Mouse (Mus musculus): ENCODE data around the gene Rdx.

The Rdx gene

GRCm38 (mm10) chr9:52047129-52047820 is at the start of gene Rdx:
Gene Rdx, plus strand, starts transcription at chr9:52047173.
- DNase-seq, result no peak

DNA sequence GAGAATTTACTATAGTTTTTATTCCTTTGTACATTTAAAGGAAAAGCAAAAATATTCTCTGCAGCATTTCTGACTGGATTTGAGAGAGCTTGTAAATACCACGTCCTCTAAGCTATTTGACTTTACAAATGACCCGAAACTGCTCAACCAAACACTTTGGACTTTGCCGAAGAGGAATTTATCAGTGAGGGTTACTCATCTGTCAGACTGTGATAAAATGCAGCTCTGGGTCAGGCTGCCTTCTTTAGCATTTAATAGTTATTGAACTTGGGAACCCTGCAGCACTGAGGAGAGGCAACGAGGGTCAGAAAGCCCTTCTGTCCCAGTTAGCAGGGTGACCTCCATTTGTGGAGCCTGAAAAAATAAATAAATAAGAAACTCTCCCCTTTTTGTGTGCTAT is 43.5 kb upstream of the Rdx start:
- DNase-seq, result no peak

DNA sequence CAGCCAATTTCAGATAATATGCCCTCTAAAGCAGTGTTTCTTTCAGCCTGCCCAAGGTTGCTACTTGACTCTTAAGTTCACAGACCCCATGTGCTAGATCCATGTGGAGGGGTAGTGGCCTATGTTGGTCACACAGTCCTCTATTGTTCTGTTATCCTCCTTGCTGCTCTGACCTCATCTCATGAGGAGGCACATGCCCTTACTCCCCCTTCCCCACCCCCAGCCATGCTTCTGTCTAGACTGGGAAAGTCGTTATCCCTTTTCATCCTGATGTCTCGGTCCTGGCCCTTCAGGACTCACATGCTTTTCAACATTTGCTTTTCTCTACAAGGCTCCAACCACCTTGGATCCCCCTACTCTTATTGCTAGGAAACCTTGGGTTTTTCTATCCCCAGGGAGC is 39.6 kb upstream of the Rdx start:
- DNase-seq, result no peak

- no peak for DNase-seq
These were observed 38.5 kb upstream of the Rdx start for GRCm38 (mm10) chr9:52008511-52008910.

- DNase-seq, result no peak
These were observed 34.7 kb upstream of the Rdx start for GRCm38 (mm10) chr9:52012311-52012710.

DNA sequence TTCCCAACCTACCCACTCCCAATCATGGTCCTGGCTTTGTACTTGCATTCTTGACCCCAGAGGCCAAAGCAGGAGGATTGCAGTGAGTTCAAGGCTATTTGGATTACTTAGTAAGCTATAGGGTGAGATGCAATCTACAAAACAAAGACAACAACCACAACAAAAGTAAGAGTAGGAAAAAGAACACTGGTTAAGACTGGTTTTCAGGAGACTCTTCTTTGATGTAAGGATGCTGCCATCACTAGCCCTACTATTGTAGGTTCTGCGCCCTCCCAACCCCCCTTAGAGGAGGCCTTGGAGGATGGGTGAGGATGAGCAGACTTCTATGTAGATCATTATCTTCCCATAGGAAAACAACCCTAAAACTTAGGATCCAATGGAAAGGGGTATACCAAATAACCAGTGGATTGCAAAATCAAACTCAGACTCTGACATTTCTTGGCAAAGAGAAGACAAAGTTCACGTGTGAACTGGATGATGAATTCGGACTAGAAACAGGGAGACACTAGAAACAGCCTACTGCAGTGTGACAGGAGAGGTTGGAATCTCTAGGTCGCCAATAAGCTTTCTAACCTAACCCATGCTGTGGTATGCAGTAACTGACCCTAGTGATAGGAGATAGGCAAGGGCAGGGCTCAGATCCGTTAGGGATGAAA is 34.1 kb upstream of the Rdx start:
- DNase-seq, result no peak

DNA sequence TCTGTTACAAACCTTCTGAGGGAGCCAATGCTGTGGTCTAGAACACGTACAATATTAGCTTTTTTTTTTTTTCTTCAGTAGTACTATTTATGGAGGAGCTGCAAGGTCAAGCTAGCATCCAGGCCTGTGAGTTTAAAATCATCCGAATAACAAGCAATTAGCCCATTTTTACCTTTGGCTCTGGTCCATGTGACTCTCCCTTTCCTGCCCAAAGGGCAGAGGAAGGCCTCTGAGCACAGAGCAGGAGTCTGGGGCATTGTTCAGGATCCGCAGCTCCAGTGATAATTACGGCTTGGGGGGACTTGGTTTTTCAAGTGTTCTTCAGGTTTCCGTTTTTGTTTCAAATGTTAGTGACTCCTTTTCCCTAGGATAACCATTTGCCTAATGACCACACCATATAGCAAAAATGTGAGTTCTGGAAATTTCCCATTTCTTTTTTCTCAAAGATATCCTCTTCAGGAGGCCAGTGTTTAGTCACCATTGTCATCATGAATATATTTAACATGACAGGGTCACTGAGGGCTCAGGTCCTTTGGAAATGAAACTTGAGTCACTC is 33.0 kb upstream of the Rdx start:
- DNase-seq, result no peak

DNA sequence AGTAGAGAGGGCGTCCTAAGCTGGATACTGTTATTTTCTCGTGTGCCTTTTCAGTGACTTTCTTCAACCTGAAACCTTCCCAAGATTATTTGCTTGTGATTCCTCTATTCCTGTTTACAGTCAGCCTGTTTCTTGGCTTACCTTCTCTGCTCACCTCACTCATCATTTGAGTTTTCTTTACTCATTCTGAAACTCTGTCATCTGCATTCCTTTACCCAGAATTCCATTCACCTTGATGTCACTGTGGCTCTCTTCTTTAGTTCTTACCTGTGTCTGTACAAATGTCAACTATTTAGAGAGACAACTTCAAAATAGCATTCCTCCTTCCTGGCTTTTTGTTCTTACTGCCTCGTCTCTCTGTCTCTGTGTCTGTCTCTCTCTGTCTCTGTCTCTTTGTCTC is 29.9 kb upstream of the Rdx start:
- DNase-seq, result no peak

- no peak for DNase-seq
These were observed 29.1 kb upstream of the Rdx start for GRCm38 (mm10) chr9:52017824-52018223.

DNA sequence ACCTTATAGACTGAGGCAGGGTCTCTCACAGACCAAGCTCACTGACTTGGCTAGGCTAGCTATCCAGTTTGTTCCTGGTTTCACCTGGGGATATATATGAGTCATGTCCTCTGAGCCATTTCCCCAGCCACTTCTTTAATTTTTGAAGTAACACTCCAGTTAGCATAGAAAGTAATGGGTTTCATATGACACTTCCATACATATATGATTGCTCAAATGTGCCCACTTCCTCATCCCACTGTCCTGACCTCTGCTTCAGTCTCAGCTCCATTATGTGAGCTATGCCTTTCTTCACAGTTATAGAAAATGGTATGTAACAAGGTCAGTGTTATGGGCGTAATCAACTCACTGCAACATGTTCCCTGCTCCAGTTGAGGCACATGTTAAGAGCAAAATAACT is 28.5 kb upstream of the Rdx start:
- DNase-seq, result no peak

DNA sequence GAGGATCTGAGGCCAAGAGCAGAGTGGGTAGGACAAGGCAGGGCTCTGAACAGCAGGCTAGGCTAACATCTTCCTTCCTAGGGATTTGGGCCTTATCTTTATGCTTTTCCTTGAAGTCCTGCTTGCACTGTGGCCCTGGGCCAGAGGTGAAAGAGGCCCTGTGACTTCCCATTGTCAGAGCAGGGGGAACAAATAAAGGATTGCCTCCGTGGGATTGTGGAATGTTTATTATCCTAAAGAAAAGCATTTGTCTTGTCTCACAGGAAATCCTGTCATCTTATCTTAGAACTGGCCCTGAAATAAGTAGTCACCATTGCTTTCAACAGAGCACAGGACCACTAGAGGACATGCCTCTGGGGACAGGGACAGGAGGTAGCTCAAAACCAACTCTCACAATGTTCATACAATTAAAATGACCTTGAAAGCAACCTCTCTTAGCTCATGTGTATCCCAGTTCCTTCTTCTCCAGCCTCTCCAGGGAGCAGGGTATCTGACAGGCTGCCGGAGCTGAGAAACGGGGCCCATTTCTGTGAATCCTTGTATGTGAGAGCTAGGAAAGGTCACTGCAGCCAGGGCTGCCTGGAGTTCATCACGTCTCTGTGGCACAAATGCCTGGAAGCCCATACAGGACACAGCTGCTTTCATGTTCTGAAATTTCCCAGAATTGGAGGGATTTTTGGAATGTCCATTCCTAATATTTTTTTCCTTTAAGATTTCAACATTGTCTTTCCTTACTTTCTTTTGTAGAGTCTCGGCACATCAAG is 19.5 kb upstream of the Rdx start:
- DNase-seq, result no peak

DNA sequence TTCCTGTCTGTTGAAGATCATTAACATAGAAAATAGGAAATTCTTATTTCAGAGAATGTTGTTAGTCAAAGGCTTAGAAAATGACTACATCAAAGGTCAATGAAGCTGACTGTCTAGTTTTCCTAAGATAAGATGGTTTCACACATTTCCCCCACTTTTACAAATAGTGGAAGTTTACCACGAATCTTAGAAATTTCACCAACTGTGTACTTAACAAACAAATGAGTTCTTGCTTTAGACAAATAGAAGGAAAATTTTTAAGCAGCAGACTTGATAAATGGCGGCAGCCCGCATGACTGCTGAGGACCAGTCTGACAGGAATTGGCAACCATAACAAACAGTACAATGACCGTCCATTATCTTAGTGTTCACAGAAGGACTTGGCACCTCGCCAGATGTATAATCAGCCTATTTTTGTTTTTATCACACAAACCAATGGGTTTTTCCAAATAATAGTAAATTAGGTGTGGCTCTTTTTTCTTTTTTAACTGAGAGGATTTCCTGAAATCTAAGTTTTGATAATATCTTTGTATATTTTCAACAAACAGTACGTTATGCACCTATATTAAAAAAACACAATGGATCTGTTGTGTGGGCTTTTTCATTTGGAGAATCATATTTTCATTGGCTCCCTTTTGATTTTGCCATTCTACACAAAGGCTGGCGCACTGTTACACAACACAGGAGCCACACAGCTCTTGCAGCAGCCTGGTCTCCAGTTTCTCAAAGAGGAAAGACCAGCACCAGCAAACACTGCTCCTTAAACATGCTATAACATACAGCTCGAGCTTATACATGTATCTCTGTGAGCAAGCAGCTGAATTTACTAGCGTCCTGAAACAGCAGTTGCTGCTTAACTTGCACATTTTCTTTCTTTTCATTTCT is 18.2 kb upstream of the Rdx start:
- DNase-seq, result no peak

DNA sequence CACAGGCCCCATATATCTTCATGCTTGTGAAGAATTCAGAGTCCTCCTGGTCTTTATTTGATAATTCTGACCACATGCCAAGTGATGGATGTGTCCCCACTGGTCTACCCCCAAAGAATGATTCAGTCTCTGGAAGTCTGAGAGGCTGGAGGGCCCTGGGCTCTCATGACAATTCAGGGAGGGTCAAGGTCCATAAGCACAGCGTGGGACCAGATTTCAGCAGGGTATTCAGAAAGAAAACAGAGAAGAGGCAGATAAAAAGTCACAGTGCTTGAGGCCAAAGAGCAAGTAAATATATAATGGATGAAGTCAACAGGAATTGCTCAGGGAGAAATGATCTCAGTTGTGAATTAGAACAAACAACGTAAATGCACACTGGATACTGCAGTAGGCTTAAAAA is 15.5 kb upstream of the Rdx start:
- no peak for DNase-seq

DNA sequence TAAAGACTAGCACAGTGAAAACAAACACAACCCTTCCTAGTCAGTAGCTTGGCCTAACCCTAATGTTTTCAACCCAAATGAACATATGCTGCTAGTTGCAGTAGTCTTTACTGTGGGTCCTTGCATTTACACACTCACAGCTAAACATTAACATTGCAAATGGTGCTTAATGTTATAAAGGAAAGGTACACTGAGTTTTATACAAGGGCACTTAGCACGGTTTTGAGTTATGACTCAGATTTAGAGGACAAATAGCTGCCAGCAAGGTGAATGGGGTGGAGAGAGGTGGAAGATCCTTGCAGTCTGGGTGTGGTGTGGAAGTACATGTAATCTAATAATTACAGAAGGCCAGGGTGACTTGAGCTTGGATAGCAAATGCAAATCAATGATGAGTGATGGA is 9.5 kb upstream of the Rdx start:
- DNase-seq, result no peak

- no peak for DNase-seq
These were observed 5.3 kb upstream of the Rdx start for GRCm38 (mm10) chr9:52041657-52042056.

GRCm38 (mm10) chr9:52046686-52047085 is 287 bp upstream of the Rdx start:
- DNase-seq, result no peak

DNA sequence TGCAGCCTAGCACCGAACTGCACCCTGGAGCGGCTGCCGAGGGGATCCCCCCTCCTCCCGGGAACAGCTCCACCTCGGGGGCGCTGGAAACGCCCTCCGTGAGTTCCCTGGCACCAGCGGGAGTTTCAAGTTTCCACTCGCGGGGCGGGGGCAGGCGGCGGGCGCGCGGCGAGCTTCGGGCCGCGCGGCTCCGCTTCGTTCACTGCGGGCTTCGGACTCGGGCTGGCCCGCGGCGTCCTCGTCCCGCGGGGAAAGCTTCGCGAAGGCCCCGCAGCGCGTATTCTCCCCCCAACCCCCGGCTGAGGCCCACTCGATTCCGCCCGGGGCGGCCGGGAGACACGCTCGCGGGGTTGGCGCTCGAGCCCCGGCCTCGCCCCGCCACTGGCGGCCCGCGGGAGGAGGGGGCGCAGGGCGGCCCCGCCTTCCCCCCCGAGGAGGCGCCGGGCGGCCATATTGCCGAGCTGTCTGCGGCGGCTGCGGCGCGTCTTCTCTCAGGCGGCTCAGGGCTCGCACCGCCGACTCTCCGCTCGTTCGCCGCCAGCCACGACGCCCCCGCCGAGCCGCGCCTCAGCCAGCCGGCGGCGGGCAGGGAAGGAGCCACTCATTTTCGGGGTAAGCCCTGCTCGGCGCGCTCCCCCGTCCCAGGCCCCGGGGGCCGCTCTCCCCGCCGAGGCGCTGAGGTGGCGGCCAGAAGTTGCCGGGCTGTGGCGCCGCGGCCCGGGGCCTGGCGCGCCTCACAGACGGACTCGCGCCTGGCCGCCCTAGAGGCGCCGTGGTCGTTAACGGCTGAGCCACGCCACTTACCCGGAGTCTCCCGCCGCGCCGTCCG is 1.1 kb downstream of the Rdx start:
- peak; percentile 88 for DNase-seq

DNA sequence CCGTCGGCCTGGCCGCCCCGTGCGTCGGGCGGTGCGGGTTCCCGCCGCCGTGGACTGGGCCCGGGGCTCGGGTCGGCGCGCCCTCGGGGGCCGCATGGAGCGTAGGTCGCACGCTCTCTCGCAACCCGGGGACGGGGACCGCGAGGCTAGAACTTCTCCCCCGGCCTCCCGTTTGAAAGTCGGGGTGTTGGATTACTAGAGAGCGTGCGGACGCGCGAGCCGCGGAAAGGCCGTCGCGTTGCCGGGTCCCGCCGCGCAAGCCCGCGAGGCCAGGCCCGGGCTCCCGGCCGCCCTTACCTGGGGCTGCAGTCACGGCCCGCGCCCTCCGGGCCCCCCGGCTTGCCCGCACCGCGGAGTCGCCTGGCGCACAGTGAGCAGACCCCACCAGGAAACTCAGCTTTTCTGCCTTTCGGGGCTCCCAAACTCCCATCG is 1.7 kb downstream of the Rdx start:
- no peak for DNase-seq

GRCm38 (mm10) chr9:52049605-52050004 is 2.6 kb downstream of the Rdx start:
- DNase-seq, result no peak

- DNase-seq, result no peak
These were observed 3.4 kb downstream of the Rdx start for GRCm38 (mm10) chr9:52050361-52050760.

DNA sequence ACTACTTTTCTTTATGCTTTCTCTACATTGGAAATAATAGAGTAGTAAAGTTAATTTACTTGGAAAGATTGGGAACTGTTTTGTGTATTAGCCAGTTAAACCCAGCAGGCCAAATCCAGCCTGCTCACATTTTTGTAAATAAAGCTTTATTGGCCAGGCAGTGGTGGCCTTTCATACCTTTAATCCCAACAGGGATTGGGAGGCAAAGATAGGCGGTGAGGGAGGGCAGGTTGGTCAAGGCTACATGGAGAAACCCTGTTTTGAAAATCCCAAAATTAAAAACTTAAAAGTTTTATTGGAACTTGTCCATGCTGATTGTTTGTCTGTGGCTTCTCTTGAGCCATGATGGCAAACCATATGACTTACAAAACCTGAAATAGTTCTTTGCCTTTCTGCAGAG is 5.2 kb downstream of the Rdx start:
- DNase-seq, result no peak

- DNase-seq, result no peak
These were observed 8.3 kb downstream of the Rdx start for GRCm38 (mm10) chr9:52055313-52055712.

Data from right cerebral cortex, postnatal 25 days (tissue).